Mouse (Mus musculus) kidney, embryonic 14.5 days (tissue): ENCODE data around the gene Gm3880. TPM values are rescaled to one million over a fixed set of nuclear protein-coding genes. Genes with fewer than 3 reads are reported as not detected.
"Not testable (repeated sequence)": the region's sequence is repeated elsewhere in the genome, so short reads cannot be mapped to it uniquely, and the experiment has no call there.

Experiments used
- ATAC-seq: fragments of 200-750 bp; cut with Nextera tagmentation; 2 replicates; pipeline ENCODE4 v1.8.0; 2017; ENCODE audit warnings: moderate number of reproducible peaks, mild to moderate bottlenecking, moderate TSS enrichment, moderate library complexity; ENCODE audit not compliant: low FRiP score, low TSS enrichment
- H3K27ac ChIP-seq: fragments of 300-500 bp; sonication (generic); 2 replicates; pipeline ENCODE4 v1.5.1; 2014; ENCODE audit warnings: low read depth, mild to moderate bottlenecking, low read length, moderate library complexity, mixed read lengths
- H3K27me3 ChIP-seq: fragments of 300-500 bp; sonication (generic); 2 replicates; pipeline ENCODE4 v1.6.1; 2014; ENCODE audit warnings: mild to moderate bottlenecking, low read length; ENCODE audit not compliant: control insufficient read depth, insufficient read depth
- H3K36me3 ChIP-seq: fragments of 300-500 bp; sonication (generic); 2 replicates; pipeline ENCODE4 v1.6.1; 2014; ENCODE audit warnings: low read length, mixed read lengths; ENCODE audit not compliant: control insufficient read depth, insufficient read depth
- H3K4me1 ChIP-seq: fragments of 300-500 bp; sonication (generic); 2 replicates; pipeline ENCODE4 v1.6.1; 2014; ENCODE audit warnings: low read length, mixed read lengths; ENCODE audit not compliant: control insufficient read depth, insufficient read depth
- H3K4me2 ChIP-seq: fragments of 300-500 bp; sonication (generic); replicated peaks from 2 replicates; pipeline ENCODE4 v1.6.1; 2014; ENCODE audit warnings: low read depth, mild to moderate bottlenecking, low read length
- H3K4me3 ChIP-seq: fragments of 300-500 bp; sonication (generic); 2 replicates; pipeline ENCODE4 v1.5.1; 2014; ENCODE audit warnings: mild to moderate bottlenecking, low read length
- H3K9ac ChIP-seq: fragments of 300-500 bp; sonication (generic); 2 replicates; pipeline ENCODE4 v1.6.1; 2014; ENCODE audit warnings: low read depth, mild to moderate bottlenecking, low read length, moderate library complexity
- H3K9me3 ChIP-seq: fragments of 300-500 bp; sonication (generic); 2 replicates; pipeline ENCODE4 v1.6.1; 2016; ENCODE audit warnings: low read length; ENCODE audit not compliant: control insufficient read depth
- WGBS: fragments of 180-500 bp; shearing (Covaris S2); extraction: QIAGEN DNeasy Blood & Tissue Kit; methylation state at CpG from one replicate; pipeline ENCODE4 v1.1.7; 2014; 5-methylcytosine and 5-hydroxymethylcytosine counted together
- polyA plus RNA-seq: library from polyadenylated mRNA; unstranded; fragments of >200 nt; fragmentation: Nextera tagmentation; extraction: Ambion mirVana; gene quantifications from 2 replicates; pipeline ENCODE4 v1.2.1, GENCODE M21; 2014

Gm3880 gene
- polyA plus RNA-seq: not detected in 2 replicates

GRCm38 (mm10) chrX:102686872-102687271 lies at the start of gene Gm3880:
TSS of gene Gm3880 (minus strand) at chrX:102686972.
- not testable (repeated sequence) for H3K4me2 ChIP-seq, ATAC-seq

GRCm38 (mm10) chrX:102724226-102724625 lies 37.5 kb upstream of the Gm3880 start:
- H3K9ac ChIP-seq, H3K27ac ChIP-seq, H3K27me3 ChIP-seq, H3K4me3 ChIP-seq, ATAC-seq, H3K9me3 ChIP-seq, H3K4me1 ChIP-seq, H3K4me2 ChIP-seq, H3K36me3 ChIP-seq: not testable (repeated sequence)
- WGBS: 95% methylated on average over 6 of the region's 6 CpGs

More at GRCm38 (mm10) chrX:102686872-102687271, at the start of gene Gm3880:
- not testable (repeated sequence) for H3K4me1 ChIP-seq, H3K9ac ChIP-seq, H3K4me3 ChIP-seq, H3K9me3 ChIP-seq, H3K27me3 ChIP-seq, H3K27ac ChIP-seq, H3K36me3 ChIP-seq
- WGBS: 91% methylated on average over 4 of the region's 5 CpGs

GRCm38 (mm10) chrX:102707535-102707934 lies 20.8 kb upstream of the Gm3880 start, which contains the start of the genes Gm9112 and Dmrtc1b:
TSS of gene Gm9112 (minus strand) at chrX:102707635.
TSS of gene Dmrtc1b (plus strand) at chrX:102707865.
- H3K9ac ChIP-seq, H3K4me3 ChIP-seq, ATAC-seq, H3K27me3 ChIP-seq, H3K9me3 ChIP-seq, H3K36me3 ChIP-seq, H3K4me1 ChIP-seq, H3K27ac ChIP-seq, H3K4me2 ChIP-seq: not testable (repeated sequence)
- 79% methylated on average over 8 of the region's 10 CpGs for WGBS

- WGBS: 82% methylated on average over 3 of the region's 3 CpGs
- not testable (repeated sequence) for H3K4me1 ChIP-seq, H3K9me3 ChIP-seq, H3K27ac ChIP-seq, H3K36me3 ChIP-seq, H3K27me3 ChIP-seq, ATAC-seq, H3K4me2 ChIP-seq, H3K9ac ChIP-seq, H3K4me3 ChIP-seq
These were observed 13.9 kb upstream of the Gm3880 start for GRCm38 (mm10) chrX:102700636-102701035.

- H3K4me2 ChIP-seq, H3K9me3 ChIP-seq, H3K36me3 ChIP-seq, H3K27me3 ChIP-seq, ATAC-seq, H3K4me1 ChIP-seq, H3K27ac ChIP-seq, H3K4me3 ChIP-seq, H3K9ac ChIP-seq: not testable (repeated sequence)
- whole genome bisulfite sequencing: 17% methylated on average over 4 of the region's 4 CpGs
These were observed 2.5 kb upstream of the Gm3880 start for GRCm38 (mm10) chrX:102689252-102689651.

GRCm38 (mm10) chrX:102684706-102685105 lies 2.1 kb downstream of the Gm3880 start:
- not testable (repeated sequence) for H3K36me3 ChIP-seq, H3K4me1 ChIP-seq, ATAC-seq, H3K27me3 ChIP-seq, H3K27ac ChIP-seq, H3K9ac ChIP-seq, H3K4me3 ChIP-seq, H3K9me3 ChIP-seq, H3K4me2 ChIP-seq
- 56% methylated on average over 3 of the region's 3 CpGs for WGBS

- H3K4me2 ChIP-seq: no peak overlapping the region
- H3K9me3 ChIP-seq: no peaks in the 10 kb centered on the region
- no peak for ATAC-seq
- no peaks in the 10 kb centered on the region for H3K36me3 ChIP-seq
- H3K9ac ChIP-seq: no peak overlapping the region
- no peak overlapping the region for H3K27ac ChIP-seq
- no peaks in the 10 kb centered on the region for H3K27me3 ChIP-seq
- no peak overlapping the region for H3K4me3 ChIP-seq
- 81% methylated on average over 2 of the region's 2 CpGs for WGBS
- H3K4me1 ChIP-seq: no peaks in the 10 kb centered on the region
These were observed 20.1 kb downstream of the Gm3880 start for GRCm38 (mm10) chrX:102666641-102667040.

GRCm38 (mm10) chrX:102660712-102661111 lies 26.1 kb downstream of the Gm3880 start:
- Histone ChIP-seq H3K4me3 (no peak overlapping the region), H3K9me3 (no peaks in the 10 kb centered on the region), H3K27me3 (no peaks in the 10 kb centered on the region), H3K27ac (no peak overlapping the region), H3K4me1 (no peaks in the 10 kb centered on the region), H3K4me2 (no peak overlapping the region), H3K9ac (no peak overlapping the region), H3K36me3 (no peaks in the 10 kb centered on the region)
- no peak for ATAC-seq
- 28% methylated on average over 3 of the region's 3 CpGs for WGBS

GRCm38 (mm10) chrX:102645691-102646090 lies 41.1 kb downstream of the Gm3880 start:
- peaks cover 2% of the 10 kb centered on the region; the same call in 1 of the 2 replicates for H3K27me3 ChIP-seq
- H3K9ac ChIP-seq: no peak overlapping the region
- WGBS: 98% methylated on average over 1 of the region's 1 CpGs

More at GRCm38 (mm10) chrX:102645691-102646090, 41.1 kb downstream of the Gm3880 start:
- Histone ChIP-seq H3K4me2 (no peak overlapping the region), H3K36me3 (no peaks in the 10 kb centered on the region), H3K4me1 (no peaks in the 10 kb centered on the region), H3K4me3 (no peak overlapping the region), H3K27ac (no peak overlapping the region), H3K9me3 (no peaks in the 10 kb centered on the region)
- ATAC-seq: no peak
